Mouse (Mus musculus) frontal cortex, postnatal 25 days (tissue): ENCODE results near the gene Olfr159.

Source experiments
- DNase-seq, 2 experiments: peaks; one replicate each; pipeline ENCODE4 v3.0.0; 2022; ENCODE audit warnings: low spot score in 2 of 2

Olfr159 gene

GRCm38 (mm10) chr4:43729794-43730550, 40.8 kb downstream of the Olfr159 start, which contains the start of gene Spaar:
TSS of gene Spaar (plus strand) at chr4:43730034.
- DNase-seq, result no peak

DNA sequence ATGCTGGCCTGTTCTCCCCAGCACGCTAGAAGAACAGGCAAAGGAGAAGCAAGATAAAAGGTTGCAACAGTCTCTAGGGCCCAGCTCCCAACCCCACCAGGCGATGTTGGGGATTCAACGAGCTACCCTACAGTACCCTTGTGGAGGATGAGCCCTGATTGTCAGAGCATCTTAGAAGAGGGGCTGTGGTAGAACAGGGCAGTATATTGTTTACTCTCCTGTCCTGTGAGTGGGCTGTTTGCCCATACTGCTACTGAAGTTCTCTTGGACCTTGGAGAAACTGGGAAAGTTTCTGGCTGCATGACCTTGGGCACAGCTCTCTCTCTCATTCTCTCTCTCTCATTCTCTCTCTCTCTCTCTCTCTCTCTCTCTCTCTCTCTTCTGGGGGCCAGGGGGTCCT, 41.7 kb downstream of the Olfr159 start:
- no peak for DNase-seq

DNA sequence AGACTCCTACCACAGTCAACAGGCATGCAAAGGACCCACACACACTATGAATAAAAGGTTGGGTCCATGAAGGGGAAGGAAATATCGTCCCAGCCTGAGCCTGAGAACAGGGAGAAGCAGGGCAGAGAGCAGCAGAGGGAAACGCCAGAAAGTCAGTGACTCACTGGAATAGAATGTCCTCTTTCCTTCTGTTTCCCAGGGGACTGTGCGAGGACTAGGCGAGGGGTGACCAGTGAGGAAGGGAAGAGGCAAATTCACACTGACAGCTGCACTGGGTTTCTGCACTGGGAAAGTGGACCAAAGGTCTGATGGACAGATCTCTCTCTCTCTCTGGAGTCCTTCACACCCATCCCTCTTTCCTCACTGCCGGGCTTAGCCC, 42.2 kb downstream of the Olfr159 start:
- DNase-seq, result no peak

- DNase-seq, result no peak
Measured at GRCm38 (mm10) chr4:43727718-43728575, 42.9 kb downstream of the Olfr159 start.

DNA sequence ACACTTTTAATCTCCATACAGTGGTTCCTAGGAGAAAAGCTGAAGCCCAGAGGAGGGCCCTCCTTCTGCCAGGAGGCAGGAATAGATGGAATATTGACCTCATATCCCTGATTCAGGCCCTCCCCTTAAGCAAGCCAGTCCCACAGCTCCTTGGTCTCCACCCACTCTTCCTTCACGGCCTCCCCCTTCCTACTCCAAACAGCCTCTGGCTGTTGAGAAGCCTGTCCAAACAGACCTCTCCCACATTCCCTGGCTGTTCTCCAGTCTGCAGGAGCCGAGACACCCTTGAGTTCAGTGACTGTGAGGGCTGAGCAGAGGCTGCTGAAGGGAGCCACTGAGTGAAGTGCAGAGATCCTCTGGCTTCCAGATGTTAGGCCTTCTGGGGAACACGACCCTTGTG, 43.8 kb downstream of the Olfr159 start, which contains the start of gene Hrct1:
TSS of gene Hrct1 (plus strand) at position 194 of the 400 bp plus-strand sequence.
- DNase-seq, result no peak

- DNase-seq, result no peak
Measured at GRCm38 (mm10) chr4:43726228-43726993, 44.4 kb downstream of the Olfr159 start.

DNA sequence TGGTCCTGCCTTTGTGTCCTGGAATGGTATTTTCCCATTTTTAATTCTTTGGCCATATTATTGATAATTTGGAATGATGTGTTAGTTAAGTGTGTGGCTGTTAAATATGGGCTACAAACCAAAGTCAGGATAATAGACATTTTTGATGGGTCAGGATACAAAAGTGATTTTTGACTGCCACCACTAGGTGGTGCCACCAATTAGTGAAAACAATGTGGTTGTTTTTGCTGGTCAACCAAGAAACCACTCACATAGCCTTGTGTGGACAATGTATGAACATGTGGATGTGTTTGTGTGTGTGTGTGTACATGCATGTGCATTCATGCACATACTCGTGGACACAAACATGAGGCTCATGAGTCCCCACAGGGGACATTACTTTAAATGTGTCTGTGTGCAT, 46.0 kb downstream of the Olfr159 start:
- DNase-seq, result no peak

GRCm38 (mm10) chr4:43722191-43722590, 48.6 kb downstream of the Olfr159 start:
- no peak for DNase-seq

DNA sequence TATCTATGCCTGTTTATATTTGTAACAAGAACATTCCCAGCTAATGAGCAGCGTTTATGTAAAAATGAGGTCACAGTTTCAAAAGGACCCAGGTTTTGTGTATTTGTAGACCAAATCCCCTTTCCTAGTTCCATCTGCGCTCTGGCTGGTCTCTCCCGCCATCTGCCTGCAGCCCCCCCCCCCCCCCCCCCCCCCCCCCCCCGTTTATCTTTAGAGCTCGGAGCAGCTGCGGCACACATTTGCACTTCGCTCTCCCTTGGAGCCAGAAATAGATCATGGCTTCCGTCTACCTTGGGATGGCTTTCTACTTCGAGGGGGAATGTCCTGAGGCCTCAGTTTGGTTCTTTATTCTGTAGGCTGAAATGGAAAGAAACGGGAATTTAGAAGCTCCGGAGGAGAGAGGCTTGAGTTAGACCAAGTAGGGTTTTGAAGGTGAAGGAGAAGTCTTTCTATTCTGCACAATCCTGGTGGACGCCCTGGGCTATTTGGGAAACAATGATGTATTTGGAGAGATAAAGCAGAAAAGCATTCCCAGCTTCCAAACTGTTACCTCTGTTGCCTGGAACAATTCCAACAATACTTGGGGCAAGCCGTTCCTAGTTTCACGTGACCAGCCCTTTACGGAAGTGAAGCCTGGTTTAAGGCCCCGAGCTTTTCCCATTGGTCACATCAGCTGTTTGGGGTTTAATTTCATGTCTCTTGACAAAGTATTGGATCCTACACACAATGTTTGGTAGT, 50.1 kb downstream of the Olfr159 start:
- DNase-seq, result no peak
